Mouse (Mus musculus) forebrain, embryonic 12.5 days (tissue): Measurements from ENCODE around the gene Gm9495. TPM values are rescaled to one million over a fixed set of nuclear protein-coding genes. Genes with fewer than 3 reads are reported as not detected.
"Not testable (repeated sequence)": the region's sequence is repeated elsewhere in the genome, so short reads cannot be mapped to it uniquely, and the experiment has no call there.

ENCODE experiments used
- ATAC-seq: fragments of 200-750 bp; cut with Nextera tagmentation; 2 replicates; pipeline ENCODE4 v1.8.0; 2017; ENCODE audit warnings: moderate TSS enrichment; ENCODE audit not compliant: low FRiP score
- H3K27ac ChIP-seq: fragments of 300-500 bp; sonication (generic); 2 replicates; pipeline ENCODE4 v1.5.1; 2016; ENCODE audit warnings: mild to moderate bottlenecking
- H3K27me3 ChIP-seq: fragments of 300-500 bp; sonication (generic); 2 replicates; pipeline ENCODE4 v1.6.1; 2016; ENCODE audit warnings: mild to moderate bottlenecking
- H3K36me3 ChIP-seq: fragments of 300-500 bp; sonication (generic); replicated peaks from 2 replicates; pipeline ENCODE4 v1.6.1; 2016; ENCODE audit warnings: mild to moderate bottlenecking
- H3K4me1 ChIP-seq: fragments of 300-500 bp; sonication (generic); 2 replicates; pipeline ENCODE4 v1.6.1; 2016
- H3K4me2 ChIP-seq: fragments of 300-500 bp; sonication (generic); 2 replicates; pipeline ENCODE4 v1.6.1; 2016; ENCODE audit warnings: mild to moderate bottlenecking, moderate library complexity
- H3K4me3 ChIP-seq: fragments of 300-500 bp; sonication (generic); replicated peaks from 2 replicates; pipeline ENCODE4 v1.5.1; 2016; ENCODE audit warnings: mild to moderate bottlenecking
- H3K9ac ChIP-seq: fragments of 300-500 bp; sonication (generic); 2 replicates; pipeline ENCODE4 v1.6.1; 2016; ENCODE audit warnings: mild to moderate bottlenecking
- H3K9me3 ChIP-seq: fragments of 300-500 bp; sonication (generic); 2 replicates; pipeline ENCODE4 v1.6.1; 2016
- WGBS: fragments of 180-500 bp; shearing (Covaris S2); methylation state at CpG from one replicate; pipeline ENCODE4 v1.1.7; 2016; 5-methylcytosine and 5-hydroxymethylcytosine counted together
- polyA plus RNA-seq: library from polyadenylated mRNA; unstranded; fragments of >200 nt; fragmentation: Nextera tagmentation; extraction: Ambion mirVana; gene quantifications from 2 replicates; pipeline ENCODE4 v1.2.1, GENCODE M21; 2016

Gene Gm9495
- 0.09 TPM in 1 of 2 replicates, not detected in the other for polyA plus RNA-seq

DNA sequence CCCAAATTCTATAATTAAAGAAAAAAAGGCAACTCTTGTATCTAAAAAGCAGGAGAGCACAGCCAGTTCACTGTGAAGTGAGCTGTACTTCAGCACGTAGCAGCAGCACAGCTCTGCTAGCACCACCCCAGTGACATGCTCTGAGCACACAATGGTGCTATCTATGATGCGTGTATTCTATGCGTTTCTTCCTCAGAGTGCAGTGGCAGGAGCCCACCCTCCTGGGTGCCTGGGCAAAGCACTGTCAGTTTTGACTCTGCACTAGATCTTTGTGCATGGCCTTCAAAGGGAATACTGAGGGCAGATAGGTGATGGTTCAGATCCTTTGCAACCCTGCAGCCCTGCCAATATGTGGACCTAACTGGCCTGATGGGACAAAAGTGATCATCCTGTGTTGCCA lies at the start of gene Gm9495:
Gene Gm9495 (minus strand): TSS at position 101 of the 400 bp plus-strand sequence.
- H3K4me2 ChIP-seq, H3K27ac ChIP-seq, H3K9me3 ChIP-seq, H3K4me3 ChIP-seq, H3K27me3 ChIP-seq, H3K36me3 ChIP-seq, H3K9ac ChIP-seq, H3K4me1 ChIP-seq, ATAC-seq: not testable (repeated sequence)
- 92% methylated on average over 1 of the region's 3 CpGs for WGBS

DNA sequence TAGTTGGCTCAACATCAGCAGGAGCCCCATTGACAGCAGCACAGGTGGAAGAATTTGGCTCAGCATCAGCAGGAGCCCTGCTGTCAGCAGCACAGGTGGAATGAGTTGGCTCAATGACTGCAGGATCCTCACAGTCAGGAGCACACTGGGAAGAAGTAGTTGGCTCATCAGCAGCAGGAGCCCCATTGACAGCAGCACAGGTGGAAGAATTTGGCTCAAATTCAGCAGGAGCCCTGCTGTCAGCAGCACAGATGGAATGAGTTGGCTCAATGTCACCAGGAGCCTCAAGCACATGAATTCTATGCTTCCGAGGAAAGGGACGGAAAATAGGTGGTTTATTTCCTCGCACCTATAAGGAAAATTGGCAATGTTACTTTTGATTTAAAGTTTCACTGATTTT lies 21.6 kb upstream of the Gm9495 start:
- 76% methylated on average over 3 of the region's 3 CpGs for WGBS
- H3K9ac ChIP-seq, result not testable (repeated sequence)

GRCm38 (mm10) chr8:69420018-69420417 lies 33.3 kb downstream of the Gm9495 start:
- not testable (repeated sequence) for H3K27me3 ChIP-seq, H3K4me3 ChIP-seq, H3K9ac ChIP-seq, H3K4me2 ChIP-seq, H3K9me3 ChIP-seq, ATAC-seq, H3K27ac ChIP-seq, H3K36me3 ChIP-seq, H3K4me1 ChIP-seq
- 80% methylated on average over 3 of the region's 3 CpGs for WGBS

More for the DNA sequence above, 21.6 kb upstream of the Gm9495 start:
- H3K4me1 ChIP-seq, ATAC-seq, H3K27ac ChIP-seq, H3K36me3 ChIP-seq, H3K4me3 ChIP-seq, H3K9me3 ChIP-seq, H3K27me3 ChIP-seq, H3K4me2 ChIP-seq: not testable (repeated sequence)

GRCm38 (mm10) chr8:69414326-69414725 lies 39.0 kb downstream of the Gm9495 start:
- ATAC-seq, result no peak
- H3K27me3 ChIP-seq, result no peaks in the 10 kb centered on the region
- no peaks in the 10 kb centered on the region for H3K4me1 ChIP-seq
- H3K27ac ChIP-seq, result no peak overlapping the region
- H3K9ac ChIP-seq, result no peak overlapping the region
- no peaks in the 10 kb centered on the region for H3K36me3 ChIP-seq
- 82% methylated on average over 1 of the region's 1 CpGs for WGBS
- H3K4me2 ChIP-seq, result no peak overlapping the region
- no peaks in the 10 kb centered on the region for H3K9me3 ChIP-seq
- H3K4me3 ChIP-seq, result no peak overlapping the region

DNA sequence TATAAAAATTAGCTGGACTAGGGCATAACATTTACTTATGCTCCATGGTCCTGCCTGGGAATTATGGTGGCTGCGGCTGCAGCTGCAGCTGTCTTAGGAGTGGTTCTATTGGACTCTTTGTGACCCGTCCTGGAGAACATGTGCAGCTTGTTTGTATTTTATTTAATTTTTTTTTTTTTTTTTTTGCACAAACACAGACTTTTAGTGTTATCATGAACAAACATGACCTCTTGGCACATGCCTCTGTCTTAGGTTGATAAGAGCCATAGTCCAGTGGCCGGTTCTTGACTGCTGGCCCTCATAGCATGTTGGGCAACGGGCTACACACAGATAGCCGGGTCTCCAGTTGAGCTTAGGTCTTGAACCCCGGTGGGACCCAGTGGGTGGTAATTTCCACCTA lies 48.6 kb downstream of the Gm9495 start:
- Histone ChIP-seq H3K27ac (no peak overlapping the region), H3K9me3 (no peaks in the 10 kb centered on the region), H3K36me3 (no peaks in the 10 kb centered on the region), H3K27me3 (no peaks in the 10 kb centered on the region), H3K9ac (no peak overlapping the region), H3K4me3 (no peak overlapping the region), H3K4me1 (no peaks in the 10 kb centered on the region), H3K4me2 (no peak overlapping the region)
- 94% methylated on average over 6 of the region's 6 CpGs for WGBS
- ATAC-seq, result no peak

DNA sequence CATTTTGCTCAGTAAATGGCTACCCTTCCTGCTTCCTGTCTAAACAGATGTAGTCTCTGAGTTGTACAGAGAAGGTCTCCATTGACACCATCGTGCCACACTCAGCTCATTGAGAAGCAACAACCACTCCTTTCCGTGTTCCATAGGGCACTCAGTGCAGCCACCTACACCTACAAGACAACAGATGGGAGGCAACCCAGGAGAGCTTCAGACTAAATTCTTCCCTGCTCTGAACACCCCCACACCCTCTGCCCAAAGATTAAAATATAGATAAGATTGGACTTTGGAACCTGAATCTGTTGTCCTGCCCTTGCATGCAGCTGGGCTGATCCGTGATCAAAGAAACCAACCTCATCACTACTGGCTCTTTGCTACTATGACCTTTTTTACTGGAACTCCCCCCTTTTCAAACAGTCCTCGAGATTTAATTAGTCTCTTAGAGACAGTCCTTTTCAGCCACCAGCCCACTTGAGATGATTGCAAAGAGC lies 53.4 kb downstream of the Gm9495 start:
- WGBS, result 68% methylated on average over 4 of the region's 4 CpGs
- 0 out of 2 replicates have a peak, but pooled peaks cover 2% of the 10 kb centered on the region for H3K4me1 ChIP-seq
- no peaks in the 10 kb centered on the region for H3K9me3 ChIP-seq
- no peak for ATAC-seq
- H3K36me3 ChIP-seq, result no peaks in the 10 kb centered on the region
- no peak overlapping the region for H3K27ac ChIP-seq
- H3K4me3 ChIP-seq, result peak overlapping the region; percentile 50
- H3K4me2 ChIP-seq, result peak overlapping the region; percentile 73
- H3K27me3 ChIP-seq, result no peaks in the 10 kb centered on the region
- no peak overlapping the region for H3K9ac ChIP-seq

GRCm38 (mm10) chr8:69399181-69399955 lies 54.0 kb downstream of the Gm9495 start:
- peak overlapping the region; percentile 73 for H3K4me2 ChIP-seq
- 9% methylated on average over 43 of the region's 43 CpGs for WGBS
- peaks cover 8% of the 10 kb centered on the region for H3K4me1 ChIP-seq
- H3K4me3 ChIP-seq, result peak overlapping the region; percentile 50
- H3K9ac ChIP-seq, result peak overlapping the region; percentile 61
- H3K9me3 ChIP-seq, result no peaks in the 10 kb centered on the region
- no peaks in the 10 kb centered on the region for H3K27me3 ChIP-seq
- ATAC-seq, result peak; percentile 27
- no peaks in the 10 kb centered on the region for H3K36me3 ChIP-seq
- no peak overlapping the region for H3K27ac ChIP-seq

DNA sequence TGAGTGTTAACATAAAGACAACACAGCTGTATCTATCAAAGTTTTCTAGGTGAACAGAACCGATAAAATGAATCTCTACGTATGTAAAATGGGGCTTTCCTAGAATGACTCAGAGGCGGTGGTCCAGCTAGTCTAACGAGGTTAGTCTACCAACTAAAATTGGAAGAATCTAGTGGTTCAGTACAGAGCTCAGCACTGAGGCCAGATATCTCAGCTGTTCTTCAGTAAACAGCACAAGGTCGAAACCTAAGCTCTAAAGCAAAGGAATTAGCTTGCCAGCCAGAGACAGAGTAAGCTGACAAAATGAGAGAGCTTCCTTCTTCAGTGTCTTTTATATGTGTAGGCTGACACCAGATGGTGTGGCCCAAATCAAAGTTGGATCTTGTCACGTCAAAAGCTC lies 57.2 kb downstream of the Gm9495 start:
- 82% methylated on average over 6 of the region's 6 CpGs for WGBS
- ATAC-seq, result no peak
- H3K4me3 ChIP-seq, result no peak overlapping the region
- H3K4me2 ChIP-seq, result no peak overlapping the region
- no peaks in the 10 kb centered on the region for H3K27me3 ChIP-seq
- no peak overlapping the region for H3K27ac ChIP-seq
- peaks cover 24% of the 10 kb centered on the region for H3K36me3 ChIP-seq
- H3K4me1 ChIP-seq, result peaks cover 12% of the 10 kb centered on the region
- H3K9ac ChIP-seq, result no peak overlapping the region
- peaks cover 11% of the 10 kb centered on the region for H3K9me3 ChIP-seq

GRCm38 (mm10) chr8:69395050-69395789 lies 58.1 kb downstream of the Gm9495 start:
- H3K27ac ChIP-seq, result peak overlapping the region; percentile 97
- peak overlapping the region; percentile 71 for H3K4me3 ChIP-seq
- 1% methylated on average over 26 of the region's 26 CpGs for WGBS
- H3K9me3 ChIP-seq, result peaks cover 18% of the 10 kb centered on the region
- peaks cover 25% of the 10 kb centered on the region for H3K36me3 ChIP-seq
- peak overlapping the region; percentile 62 for H3K4me2 ChIP-seq
- H3K4me1 ChIP-seq, result peaks cover 12% of the 10 kb centered on the region
- peak overlapping the region; percentile 91 for H3K9ac ChIP-seq
- no peaks in the 10 kb centered on the region for H3K27me3 ChIP-seq
- ATAC-seq, result peak; percentile 99

DNA sequence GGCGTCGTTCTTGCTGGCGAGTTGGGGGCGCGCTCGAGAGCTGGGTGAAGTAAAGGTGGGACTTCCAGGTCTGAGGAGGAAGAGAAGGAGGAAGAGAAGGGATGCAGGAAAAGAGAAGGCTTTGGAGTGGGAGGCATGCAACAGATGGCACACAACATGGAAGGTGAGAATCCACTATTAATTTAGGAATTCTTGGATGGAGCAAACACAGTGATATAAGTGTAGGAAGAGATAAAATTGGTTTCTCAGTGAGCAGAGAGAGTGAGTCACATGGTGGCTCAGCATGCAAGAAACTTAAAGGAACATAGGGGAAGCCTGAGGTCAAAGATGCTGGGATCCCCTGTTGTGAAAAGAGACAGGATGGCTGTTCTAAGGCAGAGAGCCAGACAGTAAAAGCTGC lies 69.0 kb downstream of the Gm9495 start:
- Histone ChIP-seq H3K4me1 (no peaks in the 10 kb centered on the region), H3K27ac (no peak overlapping the region), H3K9ac (no peak overlapping the region), H3K9me3 (peaks cover 47% of the 10 kb centered on the region), H3K4me3 (no peak overlapping the region), H3K36me3 (peaks cover 28% of the 10 kb centered on the region), H3K4me2 (no peak overlapping the region), H3K27me3 (no peaks in the 10 kb centered on the region)
- 95% methylated on average over 6 of the region's 6 CpGs for WGBS
- no peak for ATAC-seq
